Mouse (Mus musculus): ENCODE measurements around the gene Csf2rb2.
"Not testable (repeated sequence)": the region's sequence is repeated elsewhere in the genome, so short reads cannot be mapped to it uniquely, and the experiment has no call there.

Gene Csf2rb2

GRCm38 (mm10) chr15:78313659-78314058 is 8.1 kb upstream of the Csf2rb2 start:
- DNase-seq = not testable (repeated sequence)

GRCm38 (mm10) chr15:78312421-78313233 is 7.1 kb upstream of the Csf2rb2 start:
- DNase-seq = not testable (repeated sequence)

DNA sequence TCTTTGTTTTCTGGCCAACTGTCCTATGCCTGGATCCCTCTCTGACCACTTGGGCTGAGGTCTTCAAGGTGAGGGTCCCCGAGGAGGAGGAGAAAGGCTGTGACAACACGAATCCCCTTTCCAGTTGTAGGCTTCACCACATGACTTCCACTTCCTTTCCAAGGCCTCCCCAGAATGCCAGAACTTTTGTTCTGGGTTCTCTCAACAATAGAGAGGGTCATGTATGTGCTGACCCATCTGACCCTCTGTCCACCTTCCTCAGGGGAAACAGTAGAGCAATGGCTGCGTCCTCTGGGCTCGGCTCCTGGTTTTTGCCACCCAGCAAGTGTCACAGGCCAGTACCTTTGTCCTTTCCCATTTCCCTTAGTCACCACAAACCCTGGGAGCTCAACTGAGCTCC is 5.5 kb upstream of the Csf2rb2 start:
- DNase-seq = no peak

GRCm38 (mm10) chr15:78309865-78310264 is 4.3 kb upstream of the Csf2rb2 start:
- DNase-seq = no peak

DNA sequence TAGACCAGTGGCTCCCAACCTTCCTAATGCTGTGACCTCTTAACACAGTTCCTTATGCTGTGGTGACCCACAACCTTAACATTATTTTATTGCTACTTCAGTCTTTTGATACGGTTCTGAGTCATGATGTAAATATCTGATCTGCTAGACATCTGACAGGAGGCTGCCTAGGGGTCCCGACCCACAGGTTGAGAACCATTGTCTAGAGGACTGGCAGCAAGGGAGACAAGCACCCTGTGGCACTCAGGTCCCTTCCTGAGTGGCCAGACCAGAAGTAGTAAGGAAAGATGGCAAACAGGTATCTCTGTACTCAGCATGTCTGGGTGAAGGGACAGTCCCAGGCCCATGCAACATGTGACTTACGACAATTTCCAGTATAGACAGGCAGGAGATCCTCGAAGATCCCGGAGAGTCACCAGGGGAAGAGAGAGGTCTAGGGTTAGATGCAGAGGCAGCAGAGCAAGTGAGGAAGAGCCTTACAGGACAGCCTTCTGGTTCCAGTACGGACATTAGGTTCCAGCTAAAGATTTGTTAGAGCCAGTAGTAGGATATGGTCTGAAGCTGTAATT is 1.8 kb downstream of the Csf2rb2 start:
- no peak for DNase-seq

DNA sequence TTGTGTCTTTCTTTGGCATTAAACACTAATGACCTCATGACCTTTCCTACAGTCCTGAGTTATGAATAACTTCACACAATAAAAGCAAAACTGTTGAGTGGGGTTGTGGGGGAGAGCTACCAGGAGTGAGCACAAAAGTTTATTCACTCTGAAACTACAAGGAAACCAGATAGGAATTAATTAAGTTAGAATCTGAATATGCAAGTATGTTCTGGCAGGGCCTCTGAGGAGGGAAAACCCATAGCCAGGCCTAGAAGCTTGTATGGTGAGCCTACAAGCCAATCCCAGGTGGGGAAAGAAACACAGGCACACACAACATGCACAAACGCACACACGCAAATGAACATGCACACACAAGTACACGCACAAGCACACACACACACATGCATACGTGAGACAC is 2.8 kb downstream of the Csf2rb2 start:
- DNase-seq = no peak

GRCm38 (mm10) chr15:78300773-78301172 is 4.7 kb downstream of the Csf2rb2 start:
- no peak for DNase-seq

GRCm38 (mm10) chr15:78299641-78300040 is 5.9 kb downstream of the Csf2rb2 start:
- DNase-seq = no peak

DNA sequence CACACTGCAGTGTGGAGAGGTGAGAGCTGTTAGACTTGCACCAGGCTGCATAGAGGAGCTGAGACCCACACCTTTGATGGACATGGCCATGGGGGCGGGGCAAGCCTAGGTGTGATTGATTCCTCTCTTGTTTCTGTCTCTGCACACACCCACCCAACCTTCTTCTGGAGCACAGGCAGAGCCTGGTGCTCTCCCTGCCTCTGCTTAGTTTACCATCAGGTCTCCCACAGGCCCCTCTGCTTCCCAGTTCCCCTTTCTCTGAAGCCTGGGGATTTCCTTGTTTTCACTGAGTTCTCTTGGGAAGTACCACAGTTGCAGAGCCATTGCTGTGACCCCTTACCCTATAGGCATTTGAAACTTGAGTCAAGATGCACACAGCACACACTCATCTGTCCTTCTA is 7.0 kb downstream of the Csf2rb2 start:
- no peak for DNase-seq

GRCm38 (mm10) chr15:78293716-78294115 is 11.8 kb downstream of the Csf2rb2 start:
- DNase-seq = no peak

GRCm38 (mm10) chr15:78293228-78293627 is 12.3 kb downstream of the Csf2rb2 start:
- DNase-seq = peak; percentile 39

DNA sequence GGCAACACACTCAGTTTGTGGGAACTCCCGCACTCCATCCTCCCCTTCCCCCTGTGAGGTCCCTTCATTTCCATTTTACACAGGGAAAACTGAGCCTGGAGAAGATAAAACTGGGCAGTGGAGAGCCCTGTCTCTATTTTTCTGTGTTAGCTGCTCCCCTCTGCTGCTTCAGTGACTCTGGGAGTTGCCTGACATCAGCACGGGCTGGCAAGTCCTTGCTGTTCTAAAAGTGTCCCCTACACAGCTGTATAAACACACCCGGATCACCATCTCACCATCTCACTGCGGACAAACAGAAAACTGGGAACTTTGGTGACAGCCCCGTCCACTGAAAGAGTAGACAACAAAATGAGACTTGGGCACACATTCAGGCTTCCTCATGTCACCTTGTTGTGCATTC is 15.7 kb downstream of the Csf2rb2 start:
- DNase-seq = not testable (repeated sequence)

- DNase-seq = no peak
These were observed 17.6 kb downstream of the Csf2rb2 start for GRCm38 (mm10) chr15:78287941-78288340.

GRCm38 (mm10) chr15:78278308-78278707 is 27.2 kb downstream of the Csf2rb2 start:
- no peak for DNase-seq

DNA sequence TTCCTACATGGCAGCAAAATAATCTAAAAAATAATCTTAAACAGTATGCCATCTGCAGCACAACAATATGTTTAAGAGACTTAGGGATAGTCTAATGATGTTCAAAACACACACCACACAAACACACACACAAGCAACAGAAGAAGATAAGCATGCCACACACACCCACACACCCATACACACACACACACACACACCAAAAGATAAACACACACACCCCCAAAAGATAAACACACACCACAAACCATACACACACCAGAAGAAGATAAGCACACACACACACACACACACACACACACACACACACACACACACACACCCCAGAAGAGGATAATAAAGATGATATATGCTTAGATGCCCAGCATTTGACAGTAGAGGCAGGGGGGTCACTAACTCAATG is 34.3 kb downstream of the Csf2rb2 start:
- DNase-seq = no peak

GRCm38 (mm10) chr15:78267865-78268264 is 37.7 kb downstream of the Csf2rb2 start:
- DNase-seq = no peak

- DNase-seq = no peak
These were observed 38.1 kb downstream of the Csf2rb2 start for GRCm38 (mm10) chr15:78267441-78267840.

- DNase-seq = no peak
These were observed 42.2 kb downstream of the Csf2rb2 start for GRCm38 (mm10) chr15:78263286-78263685.

DNA sequence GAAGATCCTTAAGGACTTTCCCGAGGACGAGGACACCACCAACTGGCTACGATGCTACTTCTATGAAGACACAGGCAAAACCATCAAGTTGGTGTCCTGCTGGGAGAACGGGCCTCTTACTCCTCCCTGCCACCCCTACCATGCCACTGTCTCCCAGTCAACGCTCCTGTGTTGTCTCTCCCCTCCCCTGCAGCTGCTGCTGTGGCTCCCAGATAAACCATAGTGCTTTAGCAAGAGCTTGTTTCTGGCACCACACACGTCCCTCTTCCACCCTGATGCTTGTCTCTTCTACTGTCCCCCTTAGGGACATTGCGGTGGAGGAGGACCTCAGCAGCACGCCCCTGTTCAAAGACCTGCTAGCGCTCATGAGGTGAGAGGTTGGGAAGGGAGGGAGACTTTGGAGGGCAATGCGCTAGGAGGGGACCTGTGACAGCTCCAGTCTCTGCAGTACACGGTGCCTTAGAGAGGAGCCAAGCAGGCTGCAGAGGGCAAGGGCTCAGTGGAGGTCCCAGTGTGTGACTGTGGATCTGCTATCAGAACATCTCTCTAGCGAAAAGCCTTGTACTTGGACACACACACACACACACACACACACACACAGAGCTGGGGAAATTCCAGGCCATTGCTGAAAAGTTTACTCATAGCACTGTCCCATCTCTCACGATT is 44.7 kb downstream of the Csf2rb2 start:
- DNase-seq = no peak

- no peak for DNase-seq
These were observed 47.2 kb downstream of the Csf2rb2 start for GRCm38 (mm10) chr15:78258246-78258865.

DNA sequence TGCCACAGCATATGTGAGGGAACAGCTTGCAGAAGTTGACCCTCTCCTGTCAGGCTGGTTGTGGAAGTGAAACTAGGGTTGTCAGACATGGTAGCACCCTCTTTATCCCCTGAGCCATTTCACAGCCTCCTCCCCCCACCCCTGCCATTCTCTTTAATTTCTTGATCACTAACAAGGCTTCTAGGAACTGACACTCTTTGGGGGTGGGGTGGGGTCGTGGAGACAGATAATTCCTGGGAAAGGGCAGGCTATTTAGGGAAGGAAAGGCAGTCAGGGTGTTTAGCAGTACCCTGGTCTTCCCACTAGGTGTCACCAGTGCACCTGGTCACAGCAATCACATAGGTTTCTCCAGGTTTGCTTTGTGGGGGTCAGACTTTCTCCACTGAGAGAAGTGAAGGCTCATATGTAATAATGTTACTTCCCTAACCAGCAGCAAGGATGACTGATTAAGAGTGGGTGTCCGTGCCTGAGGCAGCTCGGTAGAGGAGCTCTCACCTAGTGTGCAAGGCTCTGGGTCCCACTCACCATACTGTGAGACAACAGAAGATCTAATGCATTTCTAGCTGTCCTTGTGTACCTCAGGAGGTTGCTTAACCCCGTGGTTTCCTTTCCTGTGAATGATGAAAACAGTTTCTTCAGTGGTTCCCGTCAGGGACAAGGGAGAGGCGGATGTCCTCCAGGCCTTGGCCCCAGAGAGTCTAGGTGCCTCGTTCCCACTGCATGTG is 48.0 kb downstream of the Csf2rb2 start:
- DNase-seq = peak; percentile 70

- not testable (repeated sequence) for DNase-seq
These were observed 48.8 kb downstream of the Csf2rb2 start for GRCm38 (mm10) chr15:78256602-78257259.

All from thymus, postnatal 4 days (tissue).